Mouse (Mus musculus) hindbrain, embryonic 10.5 days (tissue): ENCODE measurements around the gene 4921539E11Rik. TPM values are rescaled to one million over a fixed set of nuclear protein-coding genes. Genes with fewer than 3 reads are reported as not detected.

Experiments
- polyA plus RNA-seq: library from polyadenylated mRNA; unstranded; fragments of >200 nt; fragmentation: Nextera tagmentation; extraction: Ambion mirVana; gene quantifications from 2 replicates; pipeline ENCODE4 v1.2.1, GENCODE M21; 2016

4921539E11Rik gene
- polyA plus RNA-seq, 1 experiment from 2014 or later: not detected

Other genes starting within 250 kb of the 4921539E11Rik start
- gene Mier1, start 176.5 kb downstream of the 4921539E11Rik start, polyA plus RNA-seq: 29.6 and 34.8 TPM in 2 replicates
- 4.6 and 5.6 TPM in 2 replicates for gene Wdr78, start 176.3 kb downstream of the 4921539E11Rik start, polyA plus RNA-seq
- gene Slc35d1, start 75.7 kb downstream of the 4921539E11Rik start, polyA plus RNA-seq: 8.0 and 10.2 TPM in 2 replicates
- 14.0 and 16.8 TPM in 2 replicates for gene Oma1, start 22.9 kb upstream of the 4921539E11Rik start, polyA plus RNA-seq